Comparison of ENCODE assay signal across 19 mouse cellular contexts in the genomic region with DNA sequence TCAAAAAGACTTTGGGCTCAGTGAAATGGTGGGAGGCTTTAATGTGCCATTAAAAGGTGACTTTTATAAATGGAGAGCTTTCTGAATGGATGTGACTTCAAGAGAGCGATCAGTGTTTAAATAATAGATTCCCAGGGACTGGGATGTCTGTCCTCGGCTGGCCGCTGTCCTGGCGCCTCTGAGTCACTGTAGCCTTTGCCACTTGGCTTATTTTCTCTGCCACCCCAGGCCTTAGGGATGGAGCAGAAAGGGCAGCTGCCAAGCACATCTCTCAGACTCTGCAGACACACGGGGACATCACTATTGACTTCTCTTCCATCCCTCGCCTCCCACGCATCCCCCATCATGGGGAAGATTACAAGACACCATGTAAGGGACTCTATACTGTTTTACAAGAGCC.
"Had no signal": no experiment of that assay in that cellular context is flagged by ENCODE, and none has a peak within 500 bp of the region (broad histone marks: within the 10 kb centered on the region; RNA-seq: fewer than 3 reads in every experiment).

No protein-coding gene starts in this region.

- H3K4me3 ChIP-seq: midbrain, embryonic 10.5 days; midbrain, embryonic 12.5 days; midbrain, embryonic 15.5 days; neural tube, embryonic 13.5 days; neural tube, embryonic 15.5 days; stomach, embryonic 15.5 days had no signal

- H3K27ac ChIP-seq: midbrain, embryonic 10.5 days; midbrain, embryonic 12.5 days; midbrain, embryonic 15.5 days; neural tube, embryonic 13.5 days; neural tube, embryonic 15.5 days; stomach, embryonic 15.5 days; stomach, postnatal 0 days had no signal

- H3K9me3 ChIP-seq: midbrain, embryonic 10.5 days; midbrain, embryonic 12.5 days; midbrain, embryonic 15.5 days; neural tube, embryonic 13.5 days; neural tube, embryonic 15.5 days; stomach, embryonic 15.5 days had no signal

- H3K4me2 ChIP-seq: lung, embryonic 14.5 days; midbrain, embryonic 12.5 days; midbrain, embryonic 15.5 days; neural tube, embryonic 13.5 days; neural tube, embryonic 15.5 days; stomach, embryonic 15.5 days had no signal

- ATAC-seq: midbrain, embryonic 15.5 days had no signal

- DNase-seq: lung, adult 18-20 months; lung, embryonic 14.5 days; lung, postnatal 10 days; lung, postnatal 4 days; retina, postnatal 1 day; right cerebral cortex, adult 18-20 months; right cerebral cortex, postnatal 25 days; right cerebral cortex, postnatal 4 days; spleen, adult 18-20 months; thymus, adult 18-20 months; thymus, postnatal 14 days; thymus, postnatal 36 days had no signal

- H3K9ac ChIP-seq: lung, embryonic 14.5 days; midbrain, embryonic 12.5 days; midbrain, embryonic 15.5 days; neural tube, embryonic 13.5 days; neural tube, embryonic 15.5 days; stomach, embryonic 15.5 days had no signal

- H3K4me1 ChIP-seq: midbrain, embryonic 12.5 days; midbrain, embryonic 15.5 days; neural tube, embryonic 13.5 days; neural tube, embryonic 15.5 days; stomach, embryonic 15.5 days had no signal

- H3K27me3 ChIP-seq: midbrain, embryonic 12.5 days; midbrain, embryonic 15.5 days; neural tube, embryonic 13.5 days; neural tube, embryonic 15.5 days; stomach, embryonic 15.5 days had no signal

- H3K36me3 ChIP-seq: midbrain, embryonic 10.5 days; midbrain, embryonic 12.5 days; midbrain, embryonic 15.5 days; neural tube, embryonic 13.5 days; neural tube, embryonic 15.5 days; stomach, embryonic 15.5 days had no signal
